Mouse (Mus musculus) spleen, adult 2 months (tissue): ENCODE measurements around the gene Ehbp1.

Source experiments
- CTCF ChIP-seq: fragments of 200-500 bp; IDR thresholded peaks from 2 replicates; pipeline ENCODE4 v1.5.1; 2011; ENCODE audit warnings: mild to moderate bottlenecking, inconsistent platforms; ENCODE audit not compliant: insufficient read depth, insufficient read length, insufficient replicate concordance; ENCODE audit errors: extremely low read depth
- POLR2A ChIP-seq: fragments of 200-500 bp; IDR thresholded peaks from 2 replicates; pipeline ENCODE4 v1.6.1; 2011; ENCODE audit warnings: low read depth, low read length, inconsistent platforms

DNA sequence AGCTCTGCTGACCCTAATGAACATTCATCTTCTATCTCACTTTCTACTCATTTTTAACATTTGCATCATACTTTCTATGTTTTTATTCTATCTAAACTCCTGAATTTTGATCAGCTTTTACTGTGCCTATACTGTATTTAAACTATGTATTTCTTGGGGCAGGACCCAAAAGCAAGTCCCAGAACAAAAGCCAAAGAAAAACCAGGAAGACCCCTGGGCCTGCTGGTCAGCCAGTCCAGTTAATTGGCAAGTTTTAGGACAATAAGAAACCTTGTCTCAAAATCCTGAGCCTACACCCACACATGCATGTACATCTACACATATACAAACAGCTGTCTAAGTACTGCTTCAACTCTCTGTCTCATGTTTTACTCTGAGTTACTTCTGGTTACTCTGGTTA, 161.9 kb downstream of the Ehbp1 start:
- TF ChIP-seq POLR2A (no peak), CTCF (no peak)
